Mouse (Mus musculus) midbrain, embryonic 12.5 days (tissue): Measurements from ENCODE around the gene Rassf8. TPM values are rescaled to one million over a fixed set of nuclear protein-coding genes. Genes with fewer than 3 reads are reported as not detected.

Source experiments
- polyA plus RNA-seq: library from polyadenylated mRNA; unstranded; fragments of >200 nt; fragmentation: Nextera tagmentation; extraction: Ambion mirVana; gene quantifications from 2 replicates; pipeline ENCODE4 v1.2.1, GENCODE M21; 2016

Rassf8 gene
- polyA plus RNA-seq, 1 experiment from 2014 or later, result 4.4 TPM

Other genes starting within 250 kb of the Rassf8 start
- 0.43 and 0.46 TPM in 2 replicates for gene Lmntd1, start 132.4 kb upstream of the Rassf8 start, polyA plus RNA-seq
- not detected in 2 replicates for gene Tuba3b, start 131.0 kb upstream of the Rassf8 start, polyA plus RNA-seq
- gene Bhlhe41, start 118.8 kb downstream of the Rassf8 start, polyA plus RNA-seq, result 1.9 and 2.2 TPM in 2 replicates
- 3.6 and 4.8 TPM in 2 replicates for gene Sspn, start 184.9 kb downstream of the Rassf8 start, polyA plus RNA-seq